Mouse (Mus musculus) left cerebral cortex, adult 2 months (tissue): ENCODE results near the gene Cyfip2. TPM values are rescaled to one million over a fixed set of nuclear protein-coding genes. Genes with fewer than 3 reads are reported as not detected.

Experiments used
- DNase-seq, 2 experiments: peaks; one replicate each; pipeline ENCODE4 v3.0.0; 2021 to 2022; ENCODE audit warnings: low spot score in 2 of 2, mixed read lengths in 1 of 2; ENCODE audit errors: extremely low spot score in 1 of 2
- H3K27ac ChIP-seq: fragments of 200-600 bp; 2 replicates; pipeline ENCODE4 v1.8.1; 2022
- H3K4me3 ChIP-seq: fragments of 200-600 bp; 2 replicates; pipeline ENCODE4 v1.8.1; 2022
- CTCF ChIP-seq: fragments of 200-600 bp; IDR thresholded peaks from 2 replicates; pipeline ENCODE4 v1.8.1; 2022; ENCODE audit warnings: antibody characterized with exemption, mild to moderate bottlenecking, moderate library complexity
- intact Hi-C: fragments of 180-260 bp; cut with DNase I; formaldehyde crosslinking; loops from one replicate; pipeline ENCODE4 v1.15.1; 2025
- total RNA-seq, 2 experiments: library from RNA; stranded (reverse); gene quantifications; 2 replicates each; pipeline ENCODE4 v1.2.3; 2021

The Cyfip2 gene
- total RNA-seq, 2 experiments from 2014 or later, result 606 to 614 TPM

GRCm38 (mm10) chr11:46244731-46245604 is 67.7 kb downstream of the Cyfip2 start:
- intact Hi-C loops, result no loop called here
- no peak for TF ChIP-seq CTCF
- Histone ChIP-seq H3K27ac (peak overlapping the region; percentile 30), H3K4me3 (no peak overlapping the region)
- no peak for DNase-seq

- DNase-seq, result no peak
- intact Hi-C loops, result no loop called here
- Histone ChIP-seq H3K4me3 (no peak overlapping the region), H3K27ac (no peak overlapping the region)
- no peak for TF ChIP-seq CTCF
These were observed 70.7 kb downstream of the Cyfip2 start for GRCm38 (mm10) chr11:46241985-46242384.

GRCm38 (mm10) chr11:46241150-46241673 is 71.4 kb downstream of the Cyfip2 start:
- intact Hi-C loops, result no loop called here
- no peak for DNase-seq
- TF ChIP-seq CTCF, result no peak
- H3K27ac ChIP-seq, result no peak overlapping the region
- H3K4me3 ChIP-seq, result no peak overlapping the region

GRCm38 (mm10) chr11:46236976-46237375 is 75.7 kb downstream of the Cyfip2 start:
- intact Hi-C loops, result no loop called here
- peak; percentile 75 to 80 for DNase-seq
- Histone ChIP-seq H3K27ac (peak overlapping the region; percentile 76; the same call in 1 of the 2 replicates), H3K4me3 (no peak overlapping the region)
- peak; percentile 70 for TF ChIP-seq CTCF

GRCm38 (mm10) chr11:46235334-46235733 is 77.3 kb downstream of the Cyfip2 start, which contains the start of gene Fndc9:
Gene Fndc9, plus strand, starts transcription at chr11:46235531.
- peak within 1 kb of the TSS; percentile 16 for H3K4me3 ChIP-seq
- intact Hi-C loops, result no loop called here
- no peak for TF ChIP-seq CTCF
- peak; percentile 73 to 81 for DNase-seq
- peak within 1 kb of the TSS; percentile 84 for H3K27ac ChIP-seq

- intact Hi-C loops, result no loop called here
- no peak for TF ChIP-seq CTCF
- Histone ChIP-seq H3K27ac (peak overlapping the region; percentile 84; the same call in 1 of the 2 replicates), H3K4me3 (no peak overlapping the region)
- no peak for DNase-seq
These were observed 78.7 kb downstream of the Cyfip2 start for GRCm38 (mm10) chr11:46233966-46234365.

- intact Hi-C loops, result no loop called here
- DNase-seq, result no peak
- H3K27ac ChIP-seq, result no peak overlapping the region
- H3K4me3 ChIP-seq, result no peak overlapping the region
- no peak for TF ChIP-seq CTCF
These were observed 79.9 kb downstream of the Cyfip2 start for GRCm38 (mm10) chr11:46232803-46233202.

- TF ChIP-seq CTCF, result no peak
- no peak overlapping the region for H3K4me3 ChIP-seq
- DNase-seq, result no peak
- no peak overlapping the region for H3K27ac ChIP-seq
- intact Hi-C loops, result no loop called here
These were observed 82.5 kb downstream of the Cyfip2 start for GRCm38 (mm10) chr11:46230184-46230583.

- H3K4me3 ChIP-seq, result no peak overlapping the region
- TF ChIP-seq CTCF, result no peak
- intact Hi-C loops, result no loop called here
- H3K27ac ChIP-seq, result no peak overlapping the region
- DNase-seq, result no peak
These were observed 87.3 kb downstream of the Cyfip2 start for GRCm38 (mm10) chr11:46225345-46225744.

- no peak overlapping the region for H3K27ac ChIP-seq
- no peak for DNase-seq
- H3K4me3 ChIP-seq, result no peak overlapping the region
- TF ChIP-seq CTCF, result peak; percentile 47
- intact Hi-C loops, result no loop called here
These were observed 89.1 kb downstream of the Cyfip2 start for GRCm38 (mm10) chr11:46223575-46223974.

- no peak overlapping the region for H3K27ac ChIP-seq
- TF ChIP-seq CTCF, result no peak
- no peak overlapping the region for H3K4me3 ChIP-seq
- intact Hi-C loops, result no loop called here
- DNase-seq, result no peak
These were observed 92.4 kb downstream of the Cyfip2 start for GRCm38 (mm10) chr11:46220211-46220610.

GRCm38 (mm10) chr11:46219380-46219779 is 93.3 kb downstream of the Cyfip2 start:
- DNase-seq, result no peak
- H3K4me3 ChIP-seq, result no peak overlapping the region
- H3K27ac ChIP-seq, result peak overlapping the region; percentile 77
- intact Hi-C loops, result loop anchor here (10.0 kb wide), 1 partner anchor 1635 kb away; no protein-coding TSS in a partner anchor
- no peak for TF ChIP-seq CTCF
